Mouse (Mus musculus) embryonic facial prominence, embryonic 12.5 days (tissue): Measurements from ENCODE around the gene Gm7951. TPM values are rescaled to one million over a fixed set of nuclear protein-coding genes. Genes with fewer than 3 reads are reported as not detected.
"Not testable (repeated sequence)": the region's sequence is repeated elsewhere in the genome, so short reads cannot be mapped to it uniquely, and the experiment has no call there.

Experiments
- ATAC-seq: fragments of 200-750 bp; cut with Nextera tagmentation; 2 replicates; pipeline ENCODE4 v1.8.0; 2017; ENCODE audit not compliant: insufficient number of reproducible peaks, insufficient read depth, low FRiP score, low TSS enrichment
- H3K27ac ChIP-seq: fragments of 300-500 bp; sonication (generic); 2 replicates; pipeline ENCODE4 v1.5.1; 2016; ENCODE audit warnings: mild to moderate bottlenecking
- H3K27me3 ChIP-seq: fragments of 300-500 bp; sonication (generic); 2 replicates; pipeline ENCODE4 v1.6.1; 2016; ENCODE audit warnings: mild to moderate bottlenecking, moderate library complexity
- H3K36me3 ChIP-seq: fragments of 300-500 bp; sonication (generic); 2 replicates; pipeline ENCODE4 v1.6.1; 2016; ENCODE audit warnings: mild to moderate bottlenecking
- H3K4me1 ChIP-seq: fragments of 300-500 bp; sonication (generic); 2 replicates; pipeline ENCODE4 v1.6.1; 2016
- H3K4me2 ChIP-seq: fragments of 300-500 bp; sonication (generic); replicated peaks from 2 replicates; pipeline ENCODE4 v1.6.1; 2016; ENCODE audit warnings: mild to moderate bottlenecking, moderate library complexity
- H3K4me3 ChIP-seq: fragments of 300-500 bp; sonication (generic); 2 replicates; pipeline ENCODE4 v1.5.1; 2016; ENCODE audit warnings: mild to moderate bottlenecking
- H3K9ac ChIP-seq: fragments of 300-500 bp; sonication (generic); 2 replicates; pipeline ENCODE4 v1.6.1; 2016; ENCODE audit warnings: mild to moderate bottlenecking, moderate library complexity
- H3K9me3 ChIP-seq: fragments of 300-500 bp; sonication (generic); 2 replicates; pipeline ENCODE4 v1.6.1; 2016; ENCODE audit warnings: mild to moderate bottlenecking, moderate library complexity
- WGBS: fragments of 180-500 bp; shearing (Covaris S2); methylation state at CpG from one replicate; pipeline ENCODE4 v1.1.7; 2016; 5-methylcytosine and 5-hydroxymethylcytosine counted together
- polyA plus RNA-seq: library from polyadenylated mRNA; unstranded; fragments of >200 nt; fragmentation: Nextera tagmentation; extraction: Ambion mirVana; gene quantifications from 2 replicates; pipeline ENCODE4 v1.2.1, GENCODE M21; 2016

Gene Gm7951
- not detected in 2 replicates for polyA plus RNA-seq

GRCm38 (mm10) chr14:42117269-42117668, at the start of gene Gm7951:
Gene Gm7951, minus strand, starts transcription at chr14:42117369.
- not testable (repeated sequence) for H3K9ac ChIP-seq, ATAC-seq, H3K36me3 ChIP-seq, H3K4me3 ChIP-seq, H3K4me1 ChIP-seq, H3K27ac ChIP-seq, H3K9me3 ChIP-seq, H3K27me3 ChIP-seq, H3K4me2 ChIP-seq
- WGBS = 75% methylated on average over 1 of the region's 2 CpGs

- not testable (repeated sequence) for H3K4me2 ChIP-seq, ATAC-seq, H3K9me3 ChIP-seq
Measured at GRCm38 (mm10) chr14:42162522-42162921, 45.4 kb upstream of the Gm7951 start, which contains the start of gene Gm17027. Gene Gm17027, minus strand, starts transcription at chr14:42162622.

GRCm38 (mm10) chr14:42134571-42134970, 17.4 kb upstream of the Gm7951 start:
- not testable (repeated sequence) for H3K9ac ChIP-seq, H3K4me2 ChIP-seq, H3K27me3 ChIP-seq, H3K4me1 ChIP-seq, H3K27ac ChIP-seq, H3K4me3 ChIP-seq, H3K36me3 ChIP-seq, ATAC-seq, H3K9me3 ChIP-seq
- WGBS = 76% methylated on average over 7 of the region's 8 CpGs

More at GRCm38 (mm10) chr14:42162522-42162921, 45.4 kb upstream of the Gm7951 start, which contains the start of gene Gm17027:
- 95% methylated on average over 1 of the region's 2 CpGs for WGBS
- not testable (repeated sequence) for H3K4me1 ChIP-seq, H3K36me3 ChIP-seq, H3K27me3 ChIP-seq, H3K4me3 ChIP-seq, H3K27ac ChIP-seq, H3K9ac ChIP-seq

GRCm38 (mm10) chr14:42133806-42134205, 16.6 kb upstream of the Gm7951 start:
- WGBS = 46% methylated on average over 10 of the region's 14 CpGs
- H3K4me2 ChIP-seq, H3K9me3 ChIP-seq, H3K27ac ChIP-seq, H3K9ac ChIP-seq, H3K4me1 ChIP-seq, H3K4me3 ChIP-seq, H3K27me3 ChIP-seq, H3K36me3 ChIP-seq, ATAC-seq: not testable (repeated sequence)

Other genes starting within 250 kb of the Gm7951 start
- not detected in 2 replicates for gene Gm7980, start 210.1 kb downstream of the Gm7951 start, polyA plus RNA-seq
- gene 1700049E17Rik1, start 192.4 kb downstream of the Gm7951 start, polyA plus RNA-seq = not detected in 2 replicates
- gene 1700024B05Rik, start 173.4 kb downstream of the Gm7951 start, polyA plus RNA-seq = not detected in 2 replicates
- gene Gm6401, start 149.4 kb downstream of the Gm7951 start, polyA plus RNA-seq = not detected in 2 replicates
- not detected in 2 replicates for gene Gm3543, start 134.0 kb downstream of the Gm7951 start, polyA plus RNA-seq
- not detected in 2 replicates for gene Gm17027, start 45.3 kb upstream of the Gm7951 start, polyA plus RNA-seq
- gene Gm3573, start 73.4 kb upstream of the Gm7951 start, polyA plus RNA-seq = not detected in 2 replicates
- gene Gm17026, start 142.7 kb upstream of the Gm7951 start, polyA plus RNA-seq = not detected in 2 replicates
- gene Gm9611, start 180.0 kb upstream of the Gm7951 start, polyA plus RNA-seq = not detected in 2 replicates
- gene Gm7995, start 192.8 kb upstream of the Gm7951 start, polyA plus RNA-seq = not detected in 2 replicates